Comparison of ENCODE assay signal across 9 mouse cellular contexts in the genomic region with DNA sequence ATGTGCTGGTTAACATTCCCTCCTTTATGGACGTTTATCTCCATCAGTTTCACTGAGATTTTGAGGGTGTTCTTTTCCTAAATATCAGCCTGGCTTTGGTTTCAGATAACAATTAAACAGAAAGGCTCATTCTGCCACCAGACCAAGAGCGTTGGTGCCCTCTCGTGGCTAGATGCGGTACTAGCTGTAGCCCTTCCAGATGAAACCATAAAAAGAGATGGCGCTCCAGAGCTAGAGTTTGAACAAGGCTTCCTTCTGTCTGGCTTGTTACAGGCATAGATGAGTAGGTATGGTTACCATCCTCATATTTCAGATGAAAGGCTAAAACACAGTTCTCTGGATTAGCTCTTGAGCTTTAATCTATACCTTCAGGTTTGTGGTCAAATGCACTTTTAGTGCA. TPM values are rescaled to one million over a fixed set of nuclear protein-coding genes. Genes with fewer than 3 reads are reported as not detected.
A peak's percentile ranks its signal among the peaks of the same experiment; 100 is the strongest.
DNase-seq lines count a peak whose midpoint lies in the region; ATAC-seq and TF ChIP-seq lines count a peak whose summit lies in the region.
"Had no signal": no experiment of that assay in that cellular context is flagged by ENCODE, and none has a peak within 500 bp of the region (broad histone marks: within the 10 kb centered on the region; RNA-seq: fewer than 3 reads in every experiment).

No protein-coding gene starts in this region.

- no peak overlapping the region for H3K4me2 ChIP-seq in lung, postnatal 0 days (replicated peaks; ENCODE audit: low read depth, low read length)
- H3K4me2 ChIP-seq: heart, embryonic 15.5 days had no signal

- TF ChIP-seq RAD21 in MEL (IDR thresholded peaks at IDR 0.05; ENCODE audit: low read depth, low read length), result peak; percentile 69

- no peak for ATAC-seq in lung, postnatal 0 days

- no peaks in the 10 kb centered on the region for H3K27me3 ChIP-seq in MEL (ENCODE audit: control insufficient read depth in 1 of 2, insufficient read depth in 2 of 2, low read length in 2 of 2)
- H3K27me3 ChIP-seq in lung, postnatal 0 days (replicated peaks; ENCODE audit: insufficient read depth, low read length), result no peaks in the 10 kb centered on the region

- H3K9ac ChIP-seq in MEL (ENCODE audit: control insufficient read depth, low read depth, low read length, poor library complexity, severe bottlenecking), result no peak overlapping the region
- no peak overlapping the region for H3K9ac ChIP-seq in lung, postnatal 0 days (replicated peaks; ENCODE audit: low read depth)
- H3K9ac ChIP-seq: heart, embryonic 15.5 days had no signal

- no peaks in the 10 kb centered on the region for H3K4me1 ChIP-seq in MEL (ENCODE audit: control insufficient read depth in 1 of 2, insufficient read depth in 2 of 2, low read length in 2 of 2)
- H3K4me1 ChIP-seq in lung, postnatal 0 days (ENCODE audit: insufficient read depth, low read depth, low read length), result no peaks in the 10 kb centered on the region
- H3K4me1 ChIP-seq: heart, embryonic 15.5 days had no signal

- WGBS in lung, postnatal 0 days, result 0% methylated on average over 5 of the region's 5 CpGs

- H3K9me3 ChIP-seq in MEL (replicated peaks; ENCODE audit: insufficient read depth, low read length), result no peaks in the 10 kb centered on the region
- no peaks in the 10 kb centered on the region for H3K9me3 ChIP-seq in lung, postnatal 0 days (ENCODE audit: low read length)
- H3K9me3 ChIP-seq: heart, embryonic 15.5 days had no signal

- no peaks in the 10 kb centered on the region for H3K36me3 ChIP-seq in MEL (ENCODE audit: control insufficient read depth in 1 of 2, insufficient read depth in 2 of 2, low read length in 2 of 2)
- H3K36me3 ChIP-seq in lung, postnatal 0 days (ENCODE audit: insufficient read depth, low read length), result no peaks in the 10 kb centered on the region
- H3K36me3 ChIP-seq: heart, embryonic 15.5 days had no signal

- no peak overlapping the region for H3K4me3 ChIP-seq in MEL (ENCODE audit: control insufficient read depth in 1 of 2, insufficient read depth in 1 of 2, low read depth in 2 of 2, low read length in 2 of 2)
- H3K4me3 ChIP-seq in lung, postnatal 0 days (ENCODE audit: low read depth, low read length), result no peak overlapping the region
- H3K4me3 ChIP-seq: heart, embryonic 15.5 days had no signal

- no peak overlapping the region for H3K27ac ChIP-seq in MEL (ENCODE audit: control insufficient read depth, low read depth, low read length)
- no peak overlapping the region for H3K27ac ChIP-seq in lung, postnatal 0 days (ENCODE audit: low read length)
- H3K27ac ChIP-seq: heart, embryonic 15.5 days had no signal

- no peak for TF ChIP-seq EP300 in MEL (IDR thresholded peaks at IDR 0.05; ENCODE audit: low read depth in 1 of 2, low read length in 2 of 2)
- no peak for TF ChIP-seq EP300 in lung, postnatal 0 days (IDR thresholded peaks at IDR 0.05)

- no peak for TF ChIP-seq POLR2A in MEL (IDR thresholded peaks at IDR 0.05; ENCODE audit: control insufficient read depth in 1 of 2, insufficient read depth in 1 of 2, low read depth in 1 of 2, low read length in 2 of 2, poor library complexity in 1 of 2)

- DNase-seq in 3T3-L1 (ENCODE audit: low read depth, low spot score) (peak; percentile 81), MEL (ENCODE audit: low read depth, low spot score) (peak; percentile 49)
- peak; percentile 54 for DNase-seq in cerebellum, adult 8-10 months
- peak; percentile 78 to 84 for DNase-seq in frontal cortex, postnatal 36 days (ENCODE audit: low spot score in 2 of 2)
- DNase-seq in layer of hippocampus, adult 18-20 months (ENCODE audit: low spot score in 2 of 2), result peak; percentile 66 to 88
- peak; percentile 55 for DNase-seq in lung, postnatal 0 days (ENCODE audit: low spot score)
- DNase-seq in right cerebral cortex, postnatal 10 days (ENCODE audit: low spot score in 2 of 2), result peak; percentile 74 to 86
- DNase-seq in urinary bladder, postnatal 36 days (ENCODE audit: low spot score in 2 of 2), result peak; percentile 33 to 63

- peak; percentile 72 to 85 (median 76) for TF ChIP-seq CTCF in MEL (IDR thresholded peaks at IDR 0.05 in 2 of 3, conservative IDR thresholded peaks at IDR 0.05 in 1 of 3; ENCODE audit: control insufficient read depth in 1 of 3, insufficient read depth in 1 of 3, low read depth in 2 of 3, low read length in 3 of 3, poor library complexity in 1 of 3, severe bottlenecking in 1 of 3)
- peak; percentile 87 for TF ChIP-seq CTCF in lung, postnatal 0 days (IDR thresholded peaks at IDR 0.05)

- no peaks in the 10 kb centered on the region for H3K79me2 ChIP-seq in MEL (ENCODE audit: control insufficient read depth, insufficient read depth, low read length, poor library complexity)

TF ChIP-seq in MEL, 35 proteins besides CTCF, POLR2A, EP300 and RAD21:
- TF ChIP-seq SMC3 (IDR thresholded peaks at IDR 0.05; ENCODE audit: low read depth, low read length) (peak; percentile 68), MAZ (IDR thresholded peaks at IDR 0.05; ENCODE audit: low read depth, low read length) (no peak)

RNA-seq across cellular contexts. Expression of a gene that starts 5.4 kb away (rescaled TPM):
- total RNA-seq in MEL (2012; rRNA removed), result not detected in 2 replicates
- not detected for polyA plus RNA-seq in MEL (2012; ENCODE audit: insufficient read depth in 1 of 2, insufficient read length in 2 of 2, low read depth in 1 of 2, low replicate concordance in 2 of 2, missing spikeins in 1 of 2)
- total RNA-seq in layer of hippocampus, adult 18-20 months (2021), result under 1 TPM; 0.36 to 0.89 TPM
- polyA plus RNA-seq in lung, postnatal 0 days (2015; fragmentation: Nextera tagmentation; extraction: Ambion mirVana), result 0.11 and 0.16 TPM in 2 replicates
